Mouse (Mus musculus): ENCODE data around the gene Sap18b. TPM values are rescaled to one million over a fixed set of nuclear protein-coding genes. Genes with fewer than 3 reads are reported as not detected.

Gene Sap18b
- polyA plus RNA-seq, 1 experiment, result 30.9 TPM

- Histone ChIP-seq H3K36me3 (ENCODE audit: control insufficient read depth, insufficient read depth, low read length) (no peaks in the 10 kb centered on the region), H3K27ac (ENCODE audit: control insufficient read depth, insufficient read depth, low read length) (no peak overlapping the region), H3K4me1 (replicated peaks; ENCODE audit: control insufficient read depth, insufficient read depth, low read length) (no peaks in the 10 kb centered on the region), H3K4me3 (ENCODE audit: control insufficient read depth, insufficient read depth, low read length) (no peak overlapping the region), H3K27me3 (ENCODE audit: control insufficient read depth, insufficient read depth, low read length) (no peaks in the 10 kb centered on the region)
- 95% methylated on average over 3 of the region's 3 CpGs for WGBS
- TF ChIP-seq CTCF (IDR thresholded peaks at IDR 0.05; ENCODE audit: borderline replicate concordance, control insufficient read depth, extremely low read depth, insufficient read depth, low read length, poor library complexity) (no peak), POLR2A (IDR thresholded peaks at IDR 0.05; ENCODE audit: control insufficient read depth, extremely low read depth, insufficient read depth, low read length, poor library complexity) (no peak)
- no peak for DNase-seq
These were observed 7.5 kb upstream of the Sap18b start for GRCm38 (mm10) chr8:95817597-95817996.

DNA sequence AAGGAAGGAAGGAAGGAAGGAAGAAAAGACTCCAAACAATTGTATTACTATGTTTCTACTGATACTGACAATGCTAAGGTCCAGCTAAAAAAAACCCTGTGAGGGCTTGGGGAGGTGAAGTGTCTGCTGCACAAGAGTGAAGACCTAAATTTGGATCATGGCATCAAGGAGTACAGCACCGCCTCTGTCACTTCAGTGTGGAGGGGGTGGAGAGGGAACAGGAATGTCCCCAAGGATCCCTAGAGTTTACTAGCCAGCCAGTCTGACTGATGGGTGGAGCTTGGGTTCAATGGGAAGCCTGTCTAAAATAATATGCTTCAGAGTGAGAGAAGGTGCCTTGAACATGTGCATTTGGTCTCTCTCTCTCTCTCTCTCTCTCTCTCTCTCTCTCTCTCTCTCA, 6.9 kb upstream of the Sap18b start:
- H3K4me1 ChIP-seq (replicated peaks; ENCODE audit: control insufficient read depth, insufficient read depth, low read length), result no peaks in the 10 kb centered on the region
- H3K4me3 ChIP-seq (ENCODE audit: control insufficient read depth, insufficient read depth, low read length), result no peak overlapping the region
- H3K27me3 ChIP-seq (ENCODE audit: control insufficient read depth, insufficient read depth, low read length), result no peaks in the 10 kb centered on the region
- H3K36me3 ChIP-seq (ENCODE audit: control insufficient read depth, insufficient read depth, low read length), result no peaks in the 10 kb centered on the region
- no peak overlapping the region for H3K27ac ChIP-seq (ENCODE audit: control insufficient read depth, insufficient read depth, low read length)
- TF ChIP-seq POLR2A (IDR thresholded peaks at IDR 0.05; ENCODE audit: control insufficient read depth, extremely low read depth, insufficient read depth, low read length, poor library complexity), result no peak
- TF ChIP-seq CTCF (IDR thresholded peaks at IDR 0.05; ENCODE audit: borderline replicate concordance, control insufficient read depth, extremely low read depth, insufficient read depth, low read length, poor library complexity), result no peak
- DNase-seq, result no peak
- WGBS, result 96% methylated on average over 1 of the region's 1 CpGs

GRCm38 (mm10) chr8:95821266-95821665, 3.9 kb upstream of the Sap18b start:
- Histone ChIP-seq H3K27ac (ENCODE audit: control insufficient read depth, insufficient read depth, low read length) (no peak overlapping the region), H3K36me3 (ENCODE audit: control insufficient read depth, insufficient read depth, low read length) (no peaks in the 10 kb centered on the region), H3K4me1 (replicated peaks; ENCODE audit: control insufficient read depth, insufficient read depth, low read length) (no peaks in the 10 kb centered on the region), H3K27me3 (ENCODE audit: control insufficient read depth, insufficient read depth, low read length) (no peaks in the 10 kb centered on the region), H3K4me3 (ENCODE audit: control insufficient read depth, insufficient read depth, low read length) (no peak overlapping the region)
- WGBS, result 98% methylated on average over 6 of the region's 6 CpGs
- TF ChIP-seq CTCF (IDR thresholded peaks at IDR 0.05; ENCODE audit: borderline replicate concordance, control insufficient read depth, extremely low read depth, insufficient read depth, low read length, poor library complexity) (no peak), POLR2A (IDR thresholded peaks at IDR 0.05; ENCODE audit: control insufficient read depth, extremely low read depth, insufficient read depth, low read length, poor library complexity) (no peak)
- no peak for DNase-seq

GRCm38 (mm10) chr8:95822096-95822495, 3.0 kb upstream of the Sap18b start:
- no peaks in the 10 kb centered on the region for H3K27me3 ChIP-seq (ENCODE audit: control insufficient read depth, insufficient read depth, low read length)
- WGBS, result 95% methylated on average over 5 of the region's 5 CpGs
- TF ChIP-seq POLR2A (IDR thresholded peaks at IDR 0.05; ENCODE audit: control insufficient read depth, extremely low read depth, insufficient read depth, low read length, poor library complexity) (no peak), CTCF (IDR thresholded peaks at IDR 0.05; ENCODE audit: borderline replicate concordance, control insufficient read depth, extremely low read depth, insufficient read depth, low read length, poor library complexity) (no peak)

GRCm38 (mm10) chr8:95822699-95823098, 2.4 kb upstream of the Sap18b start:
- no peak overlapping the region for H3K4me3 ChIP-seq (ENCODE audit: control insufficient read depth, insufficient read depth, low read length)
- no peaks in the 10 kb centered on the region for H3K36me3 ChIP-seq (ENCODE audit: control insufficient read depth, insufficient read depth, low read length)
- no peaks in the 10 kb centered on the region for H3K27me3 ChIP-seq (ENCODE audit: control insufficient read depth, insufficient read depth, low read length)
- TF ChIP-seq CTCF (IDR thresholded peaks at IDR 0.05; ENCODE audit: borderline replicate concordance, control insufficient read depth, extremely low read depth, insufficient read depth, low read length, poor library complexity), result no peak
- no peak for TF ChIP-seq POLR2A (IDR thresholded peaks at IDR 0.05; ENCODE audit: control insufficient read depth, extremely low read depth, insufficient read depth, low read length, poor library complexity)
- DNase-seq, result no peak
- H3K4me1 ChIP-seq (replicated peaks; ENCODE audit: control insufficient read depth, insufficient read depth, low read length), result no peaks in the 10 kb centered on the region
- no peak overlapping the region for H3K27ac ChIP-seq (ENCODE audit: control insufficient read depth, insufficient read depth, low read length)
- WGBS, result 86% methylated on average over 3 of the region's 3 CpGs

More at GRCm38 (mm10) chr8:95822096-95822495, 3.0 kb upstream of the Sap18b start:
- DNase-seq, result no peak
- H3K27ac ChIP-seq (ENCODE audit: control insufficient read depth, insufficient read depth, low read length), result no peak overlapping the region
- no peaks in the 10 kb centered on the region for H3K36me3 ChIP-seq (ENCODE audit: control insufficient read depth, insufficient read depth, low read length)
- H3K4me3 ChIP-seq (ENCODE audit: control insufficient read depth, insufficient read depth, low read length), result no peak overlapping the region
- H3K4me1 ChIP-seq (replicated peaks; ENCODE audit: control insufficient read depth, insufficient read depth, low read length), result no peaks in the 10 kb centered on the region

- Histone ChIP-seq H3K27me3 (ENCODE audit: control insufficient read depth, insufficient read depth, low read length) (no peaks in the 10 kb centered on the region), H3K36me3 (ENCODE audit: control insufficient read depth, insufficient read depth, low read length) (no peaks in the 10 kb centered on the region), H3K4me1 (replicated peaks; ENCODE audit: control insufficient read depth, insufficient read depth, low read length) (no peaks in the 10 kb centered on the region), H3K4me3 (ENCODE audit: control insufficient read depth, insufficient read depth, low read length) (no peak overlapping the region), H3K27ac (ENCODE audit: control insufficient read depth, insufficient read depth, low read length) (no peak overlapping the region)
- TF ChIP-seq CTCF (IDR thresholded peaks at IDR 0.05; ENCODE audit: borderline replicate concordance, control insufficient read depth, extremely low read depth, insufficient read depth, low read length, poor library complexity) (no peak), POLR2A (IDR thresholded peaks at IDR 0.05; ENCODE audit: control insufficient read depth, extremely low read depth, insufficient read depth, low read length, poor library complexity) (no peak)
- no peak for DNase-seq
- 87% methylated on average over 3 of the region's 3 CpGs for WGBS
These were observed 5.0 kb downstream of the Sap18b start for GRCm38 (mm10) chr8:95830144-95830543.
